In genomic region chr11:75655621-75656545, GRCm38 (mm10) we compare ENCODE assay signal across 7 mouse cellular contexts. TPM values are rescaled to one million over a fixed set of nuclear protein-coding genes. Genes with fewer than 3 reads are reported as not detected.
A peak's percentile ranks its signal among the peaks of the same experiment; 100 is the strongest.
DNase-seq lines count a peak whose midpoint lies in the region; ATAC-seq and TF ChIP-seq lines count a peak whose summit lies in the region.

No protein-coding gene starts in this region.

- intact Hi-C loops in gastrocnemius, postnatal 14 days (cut with DNase I; ENCODE audit: low total_unique reads), result no loop called here

- H3K4me2 ChIP-seq in limb, embryonic 14.5 days (replicated peaks; ENCODE audit: low read depth, low read length, severe bottlenecking), result peak overlapping the region; percentile 83
- H3K4me2 ChIP-seq in midbrain, embryonic 15.5 days, result peak overlapping the region; percentile 98

- peak; percentile 48 for ATAC-seq in limb, embryonic 14.5 days (ENCODE audit: low FRiP score, low read depth)
- ATAC-seq in midbrain, embryonic 15.5 days (replicated peaks), result no peak

- H3K9me3 ChIP-seq in limb, embryonic 14.5 days (ENCODE audit: control insufficient read depth, low read length), result no peaks in the 10 kb centered on the region
- H3K9me3 ChIP-seq in midbrain, embryonic 15.5 days, result no peaks in the 10 kb centered on the region

- DNase-seq in ZHBTc4 (ENCODE audit: low read depth, low spot score), result peak; percentile 69
- DNase-seq in cerebellum, postnatal 14 days, result peak; percentile 68 to 70
- DNase-seq in gastrocnemius, postnatal 14 days, result peak; percentile 79
- DNase-seq in induced T-regulatory cell, adult 2 months (ENCODE audit: low read depth), result peak; percentile 82
- DNase-seq in limb, embryonic 14.5 days (ENCODE audit: low spot score), result peak; percentile 67
- peak; percentile 75 to 79 for DNase-seq in spleen, postnatal 10 days (ENCODE audit: low spot score in 2 of 2)

- no peak for TF ChIP-seq POLR2A in limb, embryonic 14.5 days (IDR thresholded peaks at IDR 0.05; ENCODE audit: borderline replicate concordance, extremely low read depth, insufficient read depth, insufficient read length)

- H3K27ac ChIP-seq in limb, embryonic 14.5 days (replicated peaks; ENCODE audit: low read depth, low read length), result peak overlapping the region; percentile 67
- H3K27ac ChIP-seq in midbrain, embryonic 15.5 days, result no peak overlapping the region

- H3K27me3 ChIP-seq in limb, embryonic 14.5 days (ENCODE audit: control insufficient read depth, insufficient read depth, low read length), result 0 out of 2 replicates have a peak, but pooled peaks cover 6% of the 10 kb centered on the region
- peaks cover 32% of the 10 kb centered on the region for H3K27me3 ChIP-seq in midbrain, embryonic 15.5 days (replicated peaks)

- peak overlapping the region; percentile 72 for H3K4me3 ChIP-seq in limb, embryonic 14.5 days (replicated peaks; ENCODE audit: low read length)
- peak overlapping the region; percentile 69 for H3K4me3 ChIP-seq in midbrain, embryonic 15.5 days

- peak overlapping the region; percentile 87 for H3K9ac ChIP-seq in limb, embryonic 14.5 days (ENCODE audit: low read depth, low read length, severe bottlenecking)
- peak overlapping the region; percentile 54 for H3K9ac ChIP-seq in midbrain, embryonic 15.5 days

- peaks cover 31% of the 10 kb centered on the region for H3K36me3 ChIP-seq in limb, embryonic 14.5 days (ENCODE audit: control insufficient read depth, insufficient read depth, low read length)
- H3K36me3 ChIP-seq in midbrain, embryonic 15.5 days (replicated peaks), result no peaks in the 10 kb centered on the region

- 2% methylated on average over 48 of the region's 78 CpGs for WGBS in limb, embryonic 14.5 days
- 2% methylated on average over 78 of the region's 78 CpGs for WGBS in midbrain, embryonic 15.5 days

- peaks cover 27% of the 10 kb centered on the region for H3K4me1 ChIP-seq in limb, embryonic 14.5 days (ENCODE audit: control insufficient read depth, insufficient read depth, low read length)
- H3K4me1 ChIP-seq in midbrain, embryonic 15.5 days, result peaks cover 43% of the 10 kb centered on the region

RNA-seq across cellular contexts. Expression of gene Myo1c, which starts 5.6 kb away (rescaled TPM):
- 10 to 100 TPM; 50.5 to 51.8 TPM for total RNA-seq in gastrocnemius, postnatal 14 days (2021)
- 53.4 and 54.2 TPM in 2 replicates for polyA plus RNA-seq in limb, embryonic 14.5 days (2012; rRNA removed)
- 44.2 and 44.3 TPM in 2 replicates for polyA plus RNA-seq in limb, embryonic 14.5 days (2014; fragmentation: Nextera tagmentation; extraction: Ambion mirVana)
- 9.4 and 9.8 TPM in 2 replicates for polyA plus RNA-seq in midbrain, embryonic 15.5 days (2015; fragmentation: Nextera tagmentation; extraction: Ambion mirVana)

RNA-seq across cellular contexts. Expression of gene Crk, which starts 23.2 kb away (rescaled TPM):
- 10 to 100 TPM; 44.6 to 45.4 TPM for total RNA-seq in gastrocnemius, postnatal 14 days (2021)
- 78.2 and 84.3 TPM in 2 replicates for polyA plus RNA-seq in limb, embryonic 14.5 days (2012; rRNA removed)
- polyA plus RNA-seq in limb, embryonic 14.5 days (2014; fragmentation: Nextera tagmentation; extraction: Ambion mirVana), result 103 and 110 TPM in 2 replicates
- 117 and 118 TPM in 2 replicates for polyA plus RNA-seq in midbrain, embryonic 15.5 days (2015; fragmentation: Nextera tagmentation; extraction: Ambion mirVana)

RNA-seq across cellular contexts. Expression of gene Inpp5k, which starts 25.1 kb away (rescaled TPM):
- total RNA-seq in gastrocnemius, postnatal 14 days (2021), result 10 to 100 TPM; 17.0 to 23.0 TPM
- polyA plus RNA-seq in limb, embryonic 14.5 days (2012; rRNA removed), result 32.0 and 35.2 TPM in 2 replicates
- 24.6 and 30.4 TPM in 2 replicates for polyA plus RNA-seq in limb, embryonic 14.5 days (2014; fragmentation: Nextera tagmentation; extraction: Ambion mirVana)
- 45.1 and 47.0 TPM in 2 replicates for polyA plus RNA-seq in midbrain, embryonic 15.5 days (2015; fragmentation: Nextera tagmentation; extraction: Ambion mirVana)
